Mouse (Mus musculus) monocyte, adult 5-6 weeks (primary cell): Measurements from ENCODE around the gene Sec24c. TPM values are rescaled to one million over a fixed set of nuclear protein-coding genes. Genes with fewer than 3 reads are reported as not detected.

ENCODE experiments used
- ATAC-seq: fragments of 153-309, 156-312 bp; replicated peaks from 2 replicates; pipeline ENCODE4 v1.8.0; 2017; ENCODE audit warnings: mild to moderate bottlenecking; ENCODE audit not compliant: low TSS enrichment, insufficient number of reproducible peaks, severe bottlenecking, poor library complexity, low FRiP score
- total RNA-seq: library from RNA; stranded (forward); fragments of 200-1000, 200-491, 200-594 nt; gene quantifications from 3 replicates; pipeline ENCODE4 v1.2.3, GENCODE M21; 2017

Sec24c gene
- total RNA-seq, 1 experiment from 2014 or later = 156 TPM

DNA sequence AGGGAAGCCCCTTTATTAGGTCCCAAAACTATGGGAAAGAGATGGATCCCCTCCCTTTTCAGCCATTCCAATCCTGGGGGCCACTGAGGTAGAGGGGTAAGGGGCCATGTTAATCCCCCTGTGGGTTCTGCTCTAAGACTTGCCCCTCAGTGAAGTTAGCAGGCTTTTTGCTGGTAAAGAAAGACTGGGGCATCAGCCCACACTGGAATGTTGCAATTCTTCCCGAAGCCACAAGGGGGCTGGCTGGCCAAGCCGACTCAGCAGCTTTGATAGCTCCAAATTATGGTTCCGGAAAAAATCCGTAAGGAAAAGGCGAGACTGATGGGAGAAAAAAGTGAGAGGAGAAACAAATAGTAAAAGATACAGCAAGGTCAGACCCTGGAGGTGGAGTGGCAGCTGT, 49.9 kb downstream of the Sec24c start:
- ATAC-seq = no peak

DNA sequence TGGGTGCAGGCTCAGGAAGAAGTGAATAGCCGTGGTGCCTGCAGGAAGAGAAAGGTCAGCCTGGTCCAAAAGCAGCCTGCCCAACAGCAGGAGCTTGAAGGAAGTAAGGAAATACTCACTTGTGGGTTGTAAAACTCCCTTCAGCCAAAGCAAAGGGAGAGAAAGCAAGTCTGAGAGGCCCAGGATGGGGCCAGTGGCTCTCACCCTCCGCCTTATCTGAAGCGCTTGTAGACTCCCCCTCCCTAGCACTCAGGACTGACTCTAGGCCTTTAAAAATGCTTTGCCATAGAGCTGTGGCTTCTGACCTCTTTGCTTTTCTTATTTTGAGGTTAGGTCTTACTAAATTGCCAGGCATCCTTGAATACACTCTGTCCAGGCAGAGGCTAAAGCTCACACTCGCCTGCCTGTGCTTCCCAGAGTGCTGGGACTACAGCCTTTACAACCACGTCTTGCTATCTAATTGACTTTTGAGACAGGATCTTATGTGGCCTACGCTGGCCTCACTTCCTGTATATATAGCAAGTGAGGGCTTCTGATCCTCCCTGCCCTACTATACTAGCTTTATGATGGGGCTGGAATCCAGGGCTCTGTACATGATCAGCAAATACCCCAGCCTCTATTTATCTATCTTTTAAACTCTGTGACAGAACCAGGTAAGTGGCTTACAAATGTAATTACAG, 51.7 kb downstream of the Sec24c start:
- no peak for ATAC-seq

- ATAC-seq = no peak
Measured at GRCm38 (mm10) chr14:20729871-20730270, 55.8 kb downstream of the Sec24c start.

GRCm38 (mm10) chr14:20730853-20731602, 56.9 kb downstream of the Sec24c start:
- ATAC-seq = no peak; the same call in 1 of the 2 replicates

DNA sequence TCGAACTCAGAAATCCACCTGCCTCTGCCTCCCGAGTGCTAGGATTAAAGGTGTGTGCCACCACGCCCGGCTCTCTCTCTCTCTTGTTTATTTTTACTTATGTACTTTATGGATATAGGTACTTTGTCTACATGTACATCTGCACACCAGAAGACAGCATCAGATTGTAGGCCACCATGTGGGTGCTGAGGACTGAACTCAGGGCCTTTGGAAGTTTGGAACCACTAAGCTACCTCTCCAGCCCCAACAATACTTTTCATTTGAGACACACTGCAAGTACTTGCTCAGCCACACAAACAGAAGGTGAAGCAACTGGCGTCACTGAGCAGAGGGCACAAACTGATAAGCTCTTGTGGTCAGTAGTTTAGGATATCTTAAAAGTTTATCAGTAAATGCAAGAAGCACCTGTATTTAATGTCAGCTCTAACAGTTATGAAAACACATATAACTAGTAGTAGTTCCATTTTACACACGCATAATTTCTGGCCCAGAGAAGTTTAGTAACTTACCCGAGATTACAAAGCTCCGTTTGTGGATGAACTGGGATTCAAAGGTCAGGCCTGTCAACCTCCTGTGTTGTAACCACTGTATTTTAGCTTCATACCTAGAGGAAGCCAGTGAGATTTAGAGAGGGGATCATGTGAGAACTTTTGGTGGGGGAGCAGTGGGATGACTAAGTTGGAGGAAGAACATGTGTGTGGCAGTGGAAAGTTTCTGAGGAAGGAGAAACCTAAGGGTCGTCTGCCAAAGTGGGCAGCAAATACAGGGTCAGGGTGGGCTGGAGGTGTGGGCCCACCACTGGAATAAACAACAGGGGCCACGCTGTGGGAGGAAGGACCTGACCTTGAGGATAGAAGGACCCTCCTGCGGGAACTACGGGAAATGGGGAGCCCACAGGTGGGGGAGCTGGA, 59.2 kb downstream of the Sec24c start:
- ATAC-seq = no peak

GRCm38 (mm10) chr14:20733952-20734774, 60.1 kb downstream of the Sec24c start, which contains the start of gene Ndst2:
Gene Ndst2 (minus strand): TSS chr14:20734562.
- ATAC-seq = peak; percentile 83

DNA sequence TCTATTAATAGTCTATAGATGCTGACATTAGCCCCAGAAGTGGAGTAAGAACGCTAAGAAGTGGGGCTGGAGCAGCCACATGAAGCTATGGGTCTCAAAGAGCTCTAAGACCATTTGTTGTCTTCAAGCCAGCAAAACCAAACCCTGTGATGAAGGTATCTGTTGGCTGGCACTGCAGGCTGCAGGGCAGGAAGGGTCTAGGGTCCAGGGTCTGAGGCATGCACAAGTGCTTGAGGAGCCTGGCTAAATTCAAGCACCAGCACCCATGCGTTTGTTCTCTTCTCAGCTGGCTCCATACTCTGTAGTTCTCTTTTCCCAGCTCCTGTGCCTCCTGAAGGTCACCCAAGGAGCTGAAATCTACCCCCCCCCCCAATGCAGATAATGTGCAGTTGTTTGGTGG, 60.9 kb downstream of the Sec24c start:
- no peak for ATAC-seq

GRCm38 (mm10) chr14:20735892-20736390, 61.8 kb downstream of the Sec24c start:
- no peak for ATAC-seq

- ATAC-seq = peak; percentile 25; the same call in 1 of the 2 replicates
Measured at GRCm38 (mm10) chr14:20737306-20737705, 63.2 kb downstream of the Sec24c start.

DNA sequence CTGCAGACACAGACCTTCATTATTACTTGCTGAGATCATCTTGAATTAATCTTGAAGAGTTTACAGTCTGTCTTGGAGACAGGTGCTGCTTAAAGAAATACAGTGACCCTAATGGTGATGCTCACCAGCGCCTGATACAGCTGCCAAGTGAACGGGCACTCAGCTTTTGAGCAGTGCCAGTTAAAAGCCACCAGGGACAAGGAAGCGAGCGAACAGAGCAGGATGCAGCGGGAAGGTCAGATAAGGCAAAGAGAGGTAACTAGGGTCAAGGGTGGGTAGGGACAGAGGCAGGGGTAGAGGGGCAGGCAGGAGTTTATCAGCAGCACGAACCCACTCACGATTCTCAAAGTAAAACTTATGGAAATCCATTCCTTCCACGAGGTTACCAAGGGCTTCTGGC, 64.4 kb downstream of the Sec24c start:
- ATAC-seq = no peak

- no peak for ATAC-seq
Measured at GRCm38 (mm10) chr14:20741301-20741700, 67.2 kb downstream of the Sec24c start.

GRCm38 (mm10) chr14:20743614-20744013, 69.5 kb downstream of the Sec24c start:
- no peak for ATAC-seq

Other genes with a start within 250 kb of the Sec24c start
- gene Cfap70, start 222.1 kb upstream of the Sec24c start, total RNA-seq = not detected in 3 replicates
- gene Anxa7, start 194.2 kb upstream of the Sec24c start, total RNA-seq = 70.7 to 97.0 TPM (median 87.2 TPM) in 3 replicates
- gene Mss51, start 177.4 kb upstream of the Sec24c start, total RNA-seq = 0.43 to 1.9 TPM in 2 of 3 replicates, not detected in the other
- gene Ppp3cb, start 127.7 kb upstream of the Sec24c start, total RNA-seq = 41.3 to 101 TPM (median 45.1 TPM) in 3 replicates
- gene Usp54, start 33.2 kb upstream of the Sec24c start, total RNA-seq = 0.57 to 5.1 TPM (median 2.0 TPM) in 3 replicates
- gene Myoz1, start 17.8 kb upstream of the Sec24c start, total RNA-seq = 1.1 TPM in 1 of 3 replicates, not detected in the others
- gene Synpo2l, start 6.0 kb upstream of the Sec24c start, total RNA-seq = not detected in 3 replicates
- 5.0 to 9.7 TPM (median 8.2 TPM) in 3 replicates for gene Fut11, start 20.7 kb downstream of the Sec24c start, total RNA-seq
- gene Chchd1, start 28.7 kb downstream of the Sec24c start, total RNA-seq = 61.2 to 77.6 TPM (median 74.5 TPM) in 3 replicates
- 36.0 to 67.6 TPM (median 60.8 TPM) in 3 replicates for gene Zswim8, start 33.2 kb downstream of the Sec24c start, total RNA-seq
- 15.6 to 17.6 TPM (median 16.8 TPM) in 3 replicates for gene Ndst2, start 60.3 kb downstream of the Sec24c start, total RNA-seq
- 36.4 to 81.1 TPM (median 62.3 TPM) in 3 replicates for gene Camk2g, start 119.8 kb downstream of the Sec24c start, total RNA-seq
- 0.39 to 1.1 TPM in 2 of 3 replicates, not detected in the other for gene Plau, start 162.4 kb downstream of the Sec24c start, total RNA-seq